Mouse (Mus musculus): Measurements from ENCODE around the gene Brca1.
"Not testable (repeated sequence)": the region's sequence is repeated elsewhere in the genome, so short reads cannot be mapped to it uniquely, and the experiment has no call there.

Gene Brca1

GRCm38 (mm10) chr11:101449596-101449995 lies 102.2 kb downstream of the Brca1 start:
- in situ Hi-C loops (cut with MboI, MseI): not testable (repeated sequence)

- in situ Hi-C loops (cut with MboI, MseI): no loop called here
Measured at GRCm38 (mm10) chr11:101448899-101449298, 102.9 kb downstream of the Brca1 start.

- in situ Hi-C loops (cut with MboI, MseI): no loop called here
Measured at GRCm38 (mm10) chr11:101448274-101448746, 103.4 kb downstream of the Brca1 start, which contains the start of gene Ifi35. TSS of gene Ifi35 (plus strand) at chr11:101448407.

DNA sequence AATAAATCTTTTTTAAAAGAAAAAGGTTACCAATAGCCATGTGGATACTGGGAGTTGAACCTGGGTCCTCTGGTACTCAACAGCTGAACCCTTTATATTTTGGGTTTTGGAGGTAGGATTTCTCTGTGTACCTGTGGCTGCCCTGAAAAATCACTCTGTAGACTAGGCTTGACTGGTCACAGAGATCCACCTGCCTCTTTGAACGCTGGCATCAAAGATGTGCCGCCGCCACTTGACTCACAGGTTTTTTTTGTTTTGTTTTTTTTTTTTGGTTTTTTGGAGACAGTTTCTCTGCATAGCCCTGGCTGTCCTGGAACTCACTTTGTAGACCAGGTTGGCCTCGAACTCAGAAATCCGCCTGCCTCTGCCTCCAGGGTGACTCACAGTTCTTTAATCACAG lies 104.0 kb downstream of the Brca1 start:
- in situ Hi-C loops (cut with MboI, MseI): no loop called here

GRCm38 (mm10) chr11:101446860-101447259 lies 104.9 kb downstream of the Brca1 start:
- in situ Hi-C loops (cut with MboI, MseI): not testable (repeated sequence)

- in situ Hi-C loops (cut with MboI, MseI): no loop called here
Measured at GRCm38 (mm10) chr11:101446319-101446718, 105.4 kb downstream of the Brca1 start.

DNA sequence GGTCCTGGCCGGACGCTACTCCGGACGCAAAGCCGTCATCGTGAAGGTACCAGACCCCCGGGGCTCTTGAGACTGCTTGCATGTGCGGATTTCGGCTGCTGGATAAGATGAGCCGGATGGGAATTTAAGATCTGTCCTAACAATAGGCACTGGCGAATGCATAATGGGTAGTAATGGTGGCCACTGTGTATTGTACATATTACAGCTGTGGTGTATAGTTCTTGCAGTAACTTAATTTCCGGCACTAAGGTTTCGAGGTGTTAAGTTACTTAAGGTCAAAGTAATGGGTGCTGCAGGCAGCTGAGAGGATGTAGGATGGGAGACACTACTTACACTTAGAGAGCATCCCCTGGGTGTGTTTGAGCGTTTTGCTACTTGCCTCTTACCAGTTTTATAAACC lies 109.0 kb downstream of the Brca1 start:
- in situ Hi-C loops (cut with MboI, MseI): no loop called here

DNA sequence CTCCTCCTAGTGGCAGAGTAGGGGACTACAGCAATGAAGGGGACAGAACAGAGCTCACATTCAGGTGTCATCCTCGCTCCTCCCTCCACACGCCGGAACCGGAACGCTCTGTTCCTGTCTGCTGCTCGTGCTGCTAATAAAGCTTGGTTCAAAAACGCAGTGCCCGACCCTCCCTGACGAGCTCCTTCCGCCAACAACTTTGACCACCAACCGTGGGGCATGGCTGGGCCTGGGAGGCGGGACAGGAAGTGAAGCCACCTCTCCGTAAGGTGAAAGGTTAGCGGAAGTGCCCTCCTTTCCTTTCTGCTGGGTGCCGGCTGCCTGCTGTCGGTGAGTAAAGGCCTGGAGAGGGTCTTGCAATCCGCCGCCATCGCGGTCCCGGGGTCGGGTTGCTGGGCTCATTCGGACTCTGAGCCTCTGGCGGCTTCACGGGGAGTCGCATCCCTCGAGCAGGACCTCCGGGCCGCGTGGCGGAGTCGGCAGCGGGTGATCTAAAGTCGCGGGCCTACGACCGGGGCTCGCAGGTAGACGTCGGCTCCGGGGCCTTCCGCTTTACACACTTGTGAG lies 109.5 kb downstream of the Brca1 start, which contains the start of gene Rpl27:
Gene Rpl27 (plus strand): TSS at position 172 of the 567 bp plus-strand sequence.
- in situ Hi-C loops (cut with MboI, MseI): no loop called here

DNA sequence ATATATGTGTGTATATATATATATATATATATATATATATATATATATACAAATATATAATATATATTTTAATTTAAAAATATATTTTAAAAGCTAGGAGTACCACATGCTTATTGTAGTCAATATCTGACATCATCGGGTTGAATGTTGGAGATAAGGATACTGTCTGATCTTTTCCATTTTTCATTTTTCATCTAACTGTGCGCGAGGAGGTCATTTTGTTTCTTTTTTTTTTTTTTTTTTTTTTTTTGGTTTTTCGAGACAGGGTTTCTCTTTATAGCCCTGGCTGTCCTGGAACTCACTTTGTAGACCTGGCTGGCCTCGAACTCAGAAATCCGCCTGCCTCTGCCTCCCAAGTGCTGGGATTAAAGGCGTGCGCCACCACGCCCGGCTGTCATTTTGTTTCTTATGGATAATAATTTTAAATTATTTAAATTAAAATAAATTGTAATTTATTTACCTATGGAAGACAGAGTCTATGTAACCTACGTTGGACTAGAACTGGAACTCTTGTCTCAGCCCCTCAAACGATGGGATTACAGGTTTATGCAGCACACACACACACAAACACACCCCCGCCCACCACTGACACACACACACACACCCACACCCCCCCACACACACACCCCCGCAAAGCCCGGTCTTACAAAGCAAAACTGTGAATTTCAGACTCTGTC lies 110.2 kb downstream of the Brca1 start:
- in situ Hi-C loops (cut with MboI, MseI): not testable (repeated sequence)

Data from T-helper 17 cell (primary cell).